Mouse (Mus musculus) ES-E14 (cell line): Measurements from ENCODE around the gene Slc25a22.

Experiments
- HCFC1 ChIP-seq: IDR thresholded peaks from 2 replicates; pipeline ENCODE4 v1.6.1; 2012; ENCODE audit warnings: low read length, inconsistent platforms, borderline replicate concordance; ENCODE audit not compliant: insufficient read depth
- MAFK ChIP-seq: IDR thresholded peaks from 2 replicates; pipeline ENCODE4 v1.6.1; 2014; ENCODE audit warnings: mild to moderate bottlenecking, low read depth, low read length, inconsistent platforms; ENCODE audit not compliant: insufficient read depth
- ZC3H11A ChIP-seq: IDR thresholded peaks from 2 replicates; pipeline ENCODE4 v1.6.1; 2012; ENCODE audit warnings: low read depth, mild to moderate bottlenecking, inconsistent platforms, low read length, borderline replicate concordance

DNA sequence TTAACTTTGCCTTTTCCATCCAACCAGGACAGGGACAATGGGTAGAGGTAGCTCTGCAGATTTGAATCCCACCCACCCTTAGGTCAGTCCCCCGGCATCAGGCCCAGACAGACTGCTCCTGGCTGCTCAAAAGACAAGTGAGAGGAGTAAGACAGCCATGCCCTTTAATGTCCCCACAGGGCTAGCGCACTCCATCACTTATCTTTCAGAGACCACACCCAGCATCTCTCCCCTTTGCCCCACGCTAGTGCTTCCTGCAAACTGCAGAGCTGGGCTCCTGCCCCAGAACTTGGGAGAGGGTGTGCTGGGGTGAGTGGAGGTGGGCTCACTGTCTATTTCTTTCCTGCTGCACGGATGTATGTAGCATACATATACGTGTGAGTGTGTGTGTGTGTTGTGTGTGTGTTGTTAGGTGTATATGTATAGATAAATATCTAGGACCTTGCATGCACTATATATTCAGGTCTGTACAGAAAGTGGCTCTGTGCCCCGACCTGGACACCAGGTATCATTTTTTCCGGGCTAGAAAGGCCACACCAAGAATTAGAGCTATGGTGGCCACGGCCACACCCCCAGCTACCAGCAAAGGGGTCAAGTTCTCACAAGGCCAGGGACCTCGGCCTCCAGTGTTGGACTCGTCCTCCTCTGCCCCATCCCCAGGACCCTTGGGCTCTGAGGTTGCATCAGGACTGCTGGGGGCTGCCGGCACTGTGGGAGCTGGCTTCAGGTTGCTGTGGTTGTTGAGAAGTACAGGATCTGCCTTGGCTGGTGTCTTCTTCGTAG, 10.6 kb downstream of the Slc25a22 start:
- TF ChIP-seq HCFC1 (no peak), MAFK (no peak), ZC3H11A (no peak)
